Mouse (Mus musculus) neural tube, embryonic 10.5 days (tissue): Measurements from ENCODE around the gene Rpl12.

Experiments used
- DNase-seq: peaks from one replicate; pipeline ENCODE4 v3.0.0-alpha.2; 2017; ENCODE audit warnings: low spot score; ENCODE audit errors: extremely low spot score

The Rpl12 gene

DNA sequence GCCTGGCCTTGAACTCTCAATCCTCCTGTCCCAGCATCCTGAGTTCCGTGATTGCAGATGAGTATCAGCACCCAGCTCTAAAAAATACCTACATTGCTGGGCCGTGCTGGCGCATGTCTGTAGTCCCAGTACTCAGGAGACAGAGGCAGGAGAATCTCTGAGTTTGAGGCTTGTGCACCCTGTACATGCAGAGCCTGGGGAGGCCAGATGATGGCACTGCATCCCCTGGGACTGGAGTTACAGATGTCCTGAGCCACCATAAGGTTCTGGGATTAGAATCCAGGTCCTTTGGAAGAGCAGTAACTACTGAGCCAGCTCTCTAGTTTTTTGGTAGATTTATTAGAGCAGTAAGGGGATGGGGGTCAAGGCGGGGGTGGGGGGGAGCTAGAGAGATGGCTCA lies 20.9 kb upstream of the Rpl12 start:
- no peak for DNase-seq

DNA sequence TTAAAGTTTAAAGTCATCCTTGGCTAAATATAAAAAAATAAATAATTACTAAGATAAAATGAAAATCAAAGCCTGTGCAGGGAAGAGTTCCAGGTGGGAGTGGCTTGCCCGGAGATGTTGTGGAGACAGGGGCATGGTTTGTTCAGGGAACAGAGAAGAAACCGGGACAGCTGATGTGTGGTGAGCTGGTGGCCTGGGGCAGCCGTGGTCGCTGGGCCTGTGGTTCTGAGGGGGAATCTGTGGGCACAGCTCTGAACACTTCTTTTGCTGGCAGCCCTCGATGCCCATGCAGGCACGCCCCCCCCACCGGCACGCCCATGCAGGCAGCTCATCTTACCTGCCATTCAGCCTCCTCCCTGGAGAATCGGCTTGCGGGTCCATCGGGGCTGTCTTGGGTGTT lies 13.9 kb upstream of the Rpl12 start:
- DNase-seq, result no peak

DNA sequence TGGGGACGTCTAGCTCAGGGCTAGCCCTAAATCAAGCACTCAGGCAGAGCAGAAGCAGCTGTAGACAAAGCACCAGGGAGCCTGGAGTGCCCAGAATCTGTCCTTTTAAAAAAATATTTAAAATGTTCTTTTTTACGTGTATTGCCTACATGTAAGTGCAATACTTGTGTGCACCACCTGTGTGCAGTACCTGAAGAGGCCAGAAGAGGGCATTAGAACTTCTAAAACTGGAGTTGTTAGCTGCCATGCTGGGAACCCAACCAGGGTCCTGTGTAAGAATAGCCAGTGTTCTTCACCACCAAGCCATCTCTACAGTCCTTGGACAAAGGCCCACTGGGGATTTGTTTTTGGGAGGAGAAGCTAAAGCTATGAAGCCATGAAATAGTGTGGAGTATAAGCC lies 6.8 kb upstream of the Rpl12 start:
- no peak for DNase-seq

DNA sequence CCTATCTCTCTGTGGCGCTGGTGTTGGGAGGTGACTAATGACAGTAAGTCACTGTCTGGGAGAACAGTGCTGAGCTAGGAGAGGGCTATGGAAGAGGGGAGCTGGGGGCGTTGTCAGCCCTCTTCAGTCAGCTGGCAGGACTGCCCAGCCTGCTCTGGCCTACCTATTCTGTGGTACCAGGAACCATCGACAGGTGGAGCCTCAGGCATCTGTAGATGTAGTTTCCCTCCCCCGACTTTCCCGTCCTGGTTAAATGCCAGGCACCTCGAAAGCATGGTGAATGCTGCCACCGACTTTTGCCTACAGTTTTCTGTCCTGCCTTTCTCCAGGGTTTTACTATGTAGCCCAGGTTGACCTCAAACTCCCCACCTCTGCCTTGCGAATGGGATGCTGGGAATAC lies 4.0 kb upstream of the Rpl12 start:
- no peak for DNase-seq

DNA sequence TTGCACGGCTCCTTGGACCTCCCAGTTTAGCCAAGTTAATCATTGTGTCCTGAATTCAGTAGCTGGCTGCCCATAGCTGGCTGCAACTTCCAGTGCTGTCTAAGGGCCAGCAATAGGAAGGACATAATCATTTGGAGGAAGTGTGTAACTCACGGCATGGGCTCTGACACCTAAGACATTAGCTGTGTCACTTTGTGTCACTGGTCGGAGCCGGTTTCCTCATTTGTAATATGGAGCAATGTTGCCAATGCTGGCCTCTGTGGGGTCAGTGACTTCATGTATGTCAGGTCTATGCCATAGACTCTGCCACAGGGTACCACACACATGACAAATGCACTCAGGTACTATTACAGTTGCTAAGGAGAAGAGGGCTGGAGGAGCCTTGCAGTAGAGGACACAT lies 1.1 kb upstream of the Rpl12 start:
- DNase-seq, result no peak

DNA sequence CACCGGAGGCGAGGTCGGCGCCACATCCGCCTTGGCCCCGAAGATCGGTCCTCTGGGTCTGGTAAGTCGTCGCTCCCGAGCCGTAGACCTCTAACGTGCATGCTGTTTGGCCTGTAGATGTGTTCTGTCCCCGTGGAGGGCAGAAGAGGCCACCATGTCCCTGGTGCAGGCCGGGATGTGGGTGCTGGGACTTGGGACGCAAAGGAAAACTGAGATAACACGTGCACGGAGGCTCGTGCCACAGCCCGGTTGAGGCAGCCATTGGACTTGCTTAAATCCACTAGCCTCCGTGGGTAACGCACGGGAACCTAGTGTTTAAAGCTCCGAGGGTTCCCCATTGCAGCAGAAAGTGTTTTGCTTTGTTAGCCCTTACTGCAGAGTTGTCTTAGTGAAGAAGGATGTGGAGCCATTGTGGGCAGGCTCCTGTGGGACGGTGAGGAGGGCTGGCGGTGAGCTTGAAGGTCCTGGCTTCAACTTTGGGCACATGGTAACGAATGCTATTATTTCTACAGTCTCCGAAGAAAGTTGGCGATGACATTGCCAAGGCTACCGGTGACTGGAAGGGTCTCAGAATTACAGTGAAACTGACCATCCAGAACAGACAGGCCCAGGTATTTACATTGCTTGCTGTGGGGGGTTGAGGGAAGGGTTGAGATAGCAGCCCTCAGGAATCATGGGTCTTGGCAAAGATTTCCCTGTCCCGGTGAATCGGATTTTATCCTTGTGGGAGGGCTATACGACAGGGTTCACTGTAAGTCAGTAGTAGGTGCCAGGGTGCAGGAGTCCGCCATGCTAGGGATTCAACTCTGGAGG lies 909 bp downstream of the Rpl12 start:
- peak; percentile 47 for DNase-seq

DNA sequence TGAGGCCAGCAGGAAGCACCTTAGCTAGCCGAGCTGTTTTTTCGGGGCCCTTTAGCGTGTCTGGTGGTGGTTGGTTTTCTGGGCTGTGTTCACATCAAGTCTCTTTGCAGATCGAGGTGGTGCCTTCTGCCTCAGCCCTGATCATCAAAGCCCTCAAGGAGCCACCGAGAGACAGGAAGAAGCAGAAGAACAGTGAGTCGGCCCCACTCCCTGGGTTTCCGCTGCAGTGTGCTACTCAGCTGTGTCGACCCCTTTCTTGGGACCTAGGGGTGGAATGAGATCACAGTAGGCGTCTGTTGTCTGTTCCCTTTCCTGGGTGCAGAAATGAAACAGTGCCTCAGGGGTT lies 1.5 kb downstream of the Rpl12 start:
- DNase-seq, result no peak

DNA sequence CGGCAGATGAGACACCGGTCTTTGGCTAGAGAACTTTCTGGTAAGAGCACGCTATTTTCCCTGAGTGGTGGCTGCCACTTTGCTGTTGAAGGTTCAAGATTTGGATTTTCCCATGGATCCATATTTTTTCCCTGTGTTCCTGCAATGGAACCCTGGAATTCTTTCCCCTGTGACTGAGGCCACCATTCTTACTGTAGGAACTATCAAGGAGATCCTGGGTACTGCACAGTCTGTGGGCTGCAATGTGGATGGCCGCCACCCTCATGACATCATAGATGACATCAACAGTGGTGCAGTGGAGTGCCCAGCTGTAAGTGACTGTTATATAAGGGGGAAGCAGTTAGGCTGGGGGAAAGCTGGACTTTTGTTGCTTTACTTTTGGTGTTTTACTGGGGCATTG lies 2.2 kb downstream of the Rpl12 start:
- no peak for DNase-seq

DNA sequence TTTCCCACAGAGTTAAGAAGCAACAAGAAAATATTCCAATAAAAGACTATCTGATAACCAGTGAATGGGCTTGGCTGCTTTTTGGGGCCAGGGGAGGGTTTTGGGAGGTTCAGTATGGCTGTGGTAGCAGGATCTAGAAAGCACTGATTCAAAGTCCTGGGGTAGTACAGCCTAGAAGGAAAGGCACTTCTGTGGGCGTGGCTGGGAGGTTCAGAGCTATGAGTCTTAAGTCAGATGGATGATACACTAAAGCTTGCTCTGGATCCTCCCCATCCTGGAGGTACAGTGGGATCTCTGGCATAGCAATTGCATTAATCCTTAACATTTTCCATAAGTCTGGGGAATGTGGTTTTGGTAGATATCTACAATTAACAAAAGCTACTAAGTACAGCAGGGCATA lies 2.6 kb downstream of the Rpl12 start:
- DNase-seq, result no peak

DNA sequence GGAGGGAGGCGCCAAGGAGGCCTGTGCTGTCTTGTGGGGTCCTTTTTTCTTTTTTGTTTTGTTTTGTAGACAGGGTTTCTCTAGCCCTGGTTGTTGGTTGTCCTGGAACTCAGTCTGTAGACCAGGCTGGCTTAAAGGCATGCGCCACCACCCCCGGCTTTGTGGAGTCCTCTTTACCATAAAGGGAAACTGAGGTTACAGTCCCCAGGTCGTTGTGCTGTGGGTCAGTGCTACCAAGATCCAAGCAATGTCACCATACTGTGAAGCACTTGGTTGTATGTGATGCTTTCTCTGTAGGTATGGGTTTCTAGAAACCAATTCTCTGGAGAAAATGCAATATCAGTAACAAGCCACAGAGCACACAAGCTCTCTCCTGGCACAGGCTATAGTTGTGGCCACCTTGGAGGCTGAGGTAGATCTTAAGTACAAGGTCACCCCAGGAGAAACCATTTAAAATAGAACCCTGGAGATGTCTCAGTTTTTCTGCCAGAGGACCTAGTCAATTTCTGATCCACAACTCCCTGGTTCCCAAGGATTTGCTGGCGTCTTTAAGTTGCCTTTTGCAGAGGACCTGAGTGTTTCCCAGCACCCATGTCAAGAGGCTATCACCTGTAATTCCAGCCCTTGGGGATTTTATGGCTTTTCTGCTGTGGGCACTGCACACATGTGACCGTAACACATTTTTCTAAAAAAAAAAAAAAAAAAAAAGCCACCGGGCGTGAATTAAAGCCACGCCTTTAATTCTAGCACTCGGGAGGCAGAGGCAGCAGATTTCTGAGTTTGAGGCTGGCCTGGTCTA lies 3.5 kb downstream of the Rpl12 start:
- DNase-seq, result no peak

DNA sequence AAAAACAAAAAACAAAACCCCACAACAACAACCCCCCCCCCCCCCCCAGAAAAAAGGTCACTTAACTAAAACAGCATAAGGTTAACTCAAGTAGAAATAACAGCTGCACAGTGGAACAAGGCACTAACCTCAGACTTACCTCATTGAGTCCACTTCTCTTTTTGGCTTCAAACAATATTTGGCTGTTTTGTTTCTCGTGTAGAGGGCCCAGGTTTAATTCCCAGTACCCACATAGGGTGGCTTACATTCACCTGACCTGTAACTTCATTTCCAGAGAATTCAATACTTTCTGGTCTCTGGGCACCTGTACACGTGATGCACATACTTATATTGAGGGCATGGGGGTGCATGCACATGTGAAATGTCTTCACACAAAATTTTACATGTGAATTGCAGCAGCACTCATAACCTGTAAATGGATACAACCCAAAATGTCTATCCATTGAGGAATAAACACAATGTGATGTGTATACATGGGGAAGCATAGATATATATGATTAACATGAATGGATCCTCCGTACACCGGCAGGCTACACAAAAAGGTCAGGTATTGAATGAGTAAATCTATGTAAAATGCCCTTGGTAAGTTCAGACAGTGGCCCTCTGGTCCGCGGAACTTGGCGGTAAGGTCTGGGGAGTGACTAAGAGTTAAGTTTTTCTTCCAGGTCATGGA lies 4.3 kb downstream of the Rpl12 start:
- DNase-seq, result no peak

DNA sequence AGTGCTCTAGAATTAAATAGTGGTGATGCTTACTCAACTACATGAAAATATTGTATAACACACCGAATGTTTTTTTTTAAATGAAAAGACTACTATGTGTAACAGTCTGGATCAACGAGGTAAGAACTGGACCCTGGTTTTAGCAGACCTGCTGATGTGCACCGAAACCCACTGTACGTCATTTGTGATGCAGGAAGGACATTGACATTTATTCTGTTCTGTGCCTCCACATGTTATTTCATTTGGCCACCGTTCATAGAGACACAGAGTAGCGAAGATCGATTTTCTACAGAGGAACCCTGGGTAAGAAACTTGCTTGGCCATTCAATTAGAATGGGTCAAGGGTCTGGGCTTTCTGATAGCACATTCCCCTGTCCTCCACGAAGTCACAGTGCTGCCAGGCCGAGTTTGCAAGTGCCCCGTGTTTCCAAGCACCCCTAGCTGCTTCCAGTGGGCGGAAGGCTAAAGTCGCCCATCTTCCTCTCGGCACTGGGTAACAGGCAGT lies 4.9 kb downstream of the Rpl12 start:
- DNase-seq, result no peak

DNA sequence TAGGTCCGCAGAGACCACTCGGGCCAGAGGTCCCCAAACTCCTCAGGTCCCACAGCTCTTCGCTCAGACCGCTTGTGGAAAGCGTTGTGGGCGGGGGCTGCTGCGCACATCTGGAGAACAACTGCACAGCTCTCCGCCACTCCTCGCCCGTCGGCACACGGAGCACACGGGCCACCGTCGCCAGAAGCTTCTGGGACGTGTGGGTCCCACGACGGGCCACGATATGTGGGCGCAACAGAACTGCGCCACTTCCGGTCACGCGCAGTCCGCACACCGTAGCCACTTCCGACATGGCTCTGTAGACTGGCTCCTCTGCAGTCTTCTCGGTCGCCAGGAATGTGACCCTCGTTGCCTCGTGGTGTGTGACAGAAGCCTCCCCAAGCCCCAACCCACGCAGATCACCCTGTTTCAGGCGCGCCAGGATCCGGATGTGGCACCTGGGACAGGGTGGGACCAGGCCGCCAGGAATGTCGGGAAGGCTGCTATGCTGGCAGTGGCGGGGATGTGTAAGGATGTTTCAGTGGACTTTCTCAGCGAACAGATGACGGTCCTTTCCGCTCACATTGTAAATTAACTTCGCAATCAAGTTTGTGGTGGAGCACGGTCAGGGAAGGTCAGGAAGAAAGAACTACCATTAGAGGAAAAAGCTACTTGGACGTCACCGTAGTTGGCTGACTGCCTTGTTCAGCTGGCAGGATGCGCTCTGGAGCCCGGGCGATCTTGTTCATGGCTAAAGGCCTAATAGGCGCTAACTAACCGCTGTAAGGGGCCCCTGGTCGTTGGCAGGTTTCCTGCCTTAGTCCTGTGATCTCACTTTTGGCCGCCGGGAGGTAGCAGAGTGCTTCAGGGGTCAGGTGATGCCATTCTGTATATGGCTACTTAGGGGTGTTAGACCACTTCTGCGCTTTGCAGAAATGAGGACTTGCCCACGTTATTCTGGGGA lies 5.6 kb downstream of the Rpl12 start:
- DNase-seq, result peak; percentile 86

DNA sequence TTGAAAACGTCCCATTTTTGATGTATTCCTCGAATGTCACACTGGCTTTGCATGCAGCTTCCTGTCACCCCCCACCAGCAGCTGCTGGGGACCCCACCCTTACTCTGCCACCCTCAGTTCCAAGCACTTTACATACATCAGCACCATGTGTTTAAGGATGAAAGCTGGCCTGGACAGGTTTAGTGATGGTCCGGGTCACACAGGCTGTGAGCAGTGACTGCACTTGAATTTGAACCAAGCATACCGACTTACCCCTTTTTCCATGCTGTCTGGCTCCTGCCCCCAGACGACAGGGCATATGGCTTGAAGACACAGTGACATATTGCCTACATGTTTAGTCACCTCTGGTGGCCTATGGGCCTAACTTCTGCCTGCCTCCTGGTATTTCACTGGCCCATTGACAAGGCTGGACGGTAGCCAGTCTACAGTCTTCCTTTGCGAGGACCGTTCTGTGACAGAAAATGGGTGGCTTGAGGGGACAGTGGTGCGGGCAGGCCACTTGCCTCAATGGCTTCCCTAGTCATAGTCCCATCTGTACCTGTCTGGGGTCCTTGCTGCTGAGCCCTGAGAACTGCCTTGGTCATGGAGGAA lies 6.8 kb downstream of the Rpl12 start:
- no peak for DNase-seq

DNA sequence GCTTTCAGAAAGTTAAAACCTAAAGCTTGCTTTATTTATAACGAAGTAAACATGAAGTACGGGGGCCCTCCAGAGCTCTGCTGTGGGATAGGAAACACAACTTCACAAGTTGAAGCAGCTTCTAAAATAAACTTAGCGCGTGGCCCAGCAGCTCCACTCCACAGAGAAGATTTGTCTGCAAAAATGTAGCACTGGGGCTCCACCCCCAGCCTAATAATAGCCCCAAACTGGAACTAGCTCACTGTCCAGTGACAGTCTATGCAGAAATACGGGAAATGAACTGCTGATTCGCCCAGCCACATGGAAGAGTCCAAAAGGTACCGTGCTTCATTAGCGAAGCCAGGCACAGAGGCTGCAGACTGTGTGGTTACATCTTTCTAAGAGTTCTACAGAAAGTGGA lies 8.0 kb downstream of the Rpl12 start:
- DNase-seq, result no peak

DNA sequence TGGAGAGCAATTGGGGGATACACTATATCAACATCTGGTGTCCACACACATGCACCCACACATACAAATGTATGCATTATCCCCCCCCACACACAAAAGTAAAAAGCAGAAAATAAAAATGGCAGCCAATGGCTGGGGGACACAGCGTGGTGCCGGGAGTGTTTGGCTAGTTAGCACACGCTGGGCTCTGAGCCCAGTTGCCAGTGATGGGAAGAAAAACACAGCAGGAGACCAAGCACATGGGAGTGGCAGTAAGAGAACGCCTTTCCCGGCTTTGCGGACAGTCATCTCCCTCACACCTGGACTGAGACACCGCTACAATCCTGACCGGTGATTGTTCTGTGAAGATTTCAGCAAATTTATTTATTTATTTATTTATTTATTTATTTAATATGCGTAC lies 9.9 kb downstream of the Rpl12 start:
- DNase-seq, result no peak

DNA sequence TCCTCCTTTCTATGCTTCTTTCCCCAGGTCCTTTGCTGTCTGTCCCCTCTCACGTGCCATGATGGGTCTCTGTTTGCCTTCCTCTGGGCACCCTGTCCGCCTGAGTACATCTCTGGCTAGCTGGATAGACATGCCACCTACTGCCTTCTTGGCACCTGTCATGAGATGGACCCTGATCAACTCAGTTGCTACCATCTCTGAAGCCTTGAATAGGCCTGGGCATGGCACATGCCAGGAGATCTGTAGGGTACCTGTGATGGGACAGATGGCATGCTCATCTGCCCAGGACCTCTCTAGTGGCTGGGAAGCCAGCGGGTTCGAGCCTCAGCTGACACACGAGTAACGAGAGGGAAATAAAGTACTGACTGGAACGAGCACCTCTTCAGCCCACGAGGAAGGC lies 12.9 kb downstream of the Rpl12 start:
- no peak for DNase-seq

DNA sequence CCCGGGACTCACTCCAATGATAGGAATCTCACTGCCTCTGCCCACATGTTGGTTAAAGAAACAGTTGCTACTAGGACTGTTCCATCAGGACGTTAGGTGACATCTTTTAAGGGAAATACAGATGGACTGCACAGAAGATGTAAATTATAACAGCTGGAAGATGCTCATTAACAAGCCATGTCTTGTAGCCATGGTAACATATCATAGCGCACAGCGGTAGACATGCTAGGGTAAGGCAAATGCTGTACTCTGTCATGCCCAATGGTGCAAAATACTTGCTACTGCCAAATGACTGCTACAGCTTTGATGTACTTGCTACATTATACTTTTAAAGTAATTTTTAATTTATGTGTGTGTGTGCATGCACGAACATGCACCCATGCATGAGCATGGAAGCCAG lies 15.8 kb downstream of the Rpl12 start:
- DNase-seq, result no peak

DNA sequence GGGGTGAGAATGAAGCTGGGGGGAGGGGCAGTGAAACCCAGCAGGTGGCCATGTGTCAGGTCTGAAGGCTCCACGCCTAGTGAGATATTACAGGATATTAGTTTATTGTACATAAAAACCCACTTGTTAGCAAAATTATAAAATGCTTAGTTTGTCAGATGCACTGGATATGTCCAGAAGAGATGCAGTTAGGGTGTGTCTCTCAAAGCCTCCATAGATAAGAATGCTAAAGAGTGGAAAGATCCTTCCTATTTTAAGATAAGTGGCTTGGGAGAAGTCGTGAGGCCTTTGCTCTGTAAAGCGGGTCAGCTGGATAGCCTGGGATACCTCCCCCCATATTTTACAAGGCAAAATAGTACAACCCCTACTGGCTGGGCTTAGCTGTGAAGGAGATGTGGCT lies 17.3 kb downstream of the Rpl12 start:
- no peak for DNase-seq

DNA sequence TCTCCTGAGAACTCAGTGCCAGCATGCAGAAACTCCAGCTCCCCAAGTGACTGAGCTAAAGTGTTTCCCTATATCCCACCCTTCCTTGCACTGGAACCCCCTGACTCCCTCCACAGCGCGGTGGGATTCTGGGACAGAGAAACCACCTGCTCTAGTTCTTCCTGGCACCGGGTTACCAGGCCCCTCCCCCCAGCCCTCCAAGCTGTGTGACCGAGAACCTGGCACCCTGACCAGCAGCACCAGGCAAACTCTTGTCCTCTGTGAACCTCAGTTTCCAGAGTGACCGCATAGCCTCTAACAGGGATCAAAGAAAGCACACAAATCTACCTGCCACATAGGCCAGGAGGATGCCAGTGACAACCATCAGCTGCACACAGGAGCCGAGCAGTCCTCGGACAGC lies 18.3 kb downstream of the Rpl12 start:
- no peak for DNase-seq

DNA sequence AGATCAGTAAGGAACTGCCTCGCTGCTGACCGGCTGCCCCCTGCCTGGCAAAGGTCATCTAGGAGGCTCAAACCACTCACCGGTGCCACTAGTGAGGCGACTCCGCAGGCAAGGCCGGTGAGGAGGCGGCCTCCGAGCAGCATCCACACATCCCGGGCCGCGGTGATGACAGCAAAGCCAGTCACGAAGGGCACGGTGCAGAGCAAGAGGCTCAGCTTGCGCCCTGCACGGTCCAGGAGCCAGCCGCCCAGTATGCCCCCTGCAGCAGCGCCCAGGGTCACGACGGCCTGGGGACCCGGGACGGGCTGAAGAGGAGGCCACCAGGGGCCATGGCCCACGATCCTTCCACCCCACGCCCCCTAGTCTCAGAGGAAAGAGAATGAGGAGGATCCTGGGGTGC lies 19.9 kb downstream of the Rpl12 start:
- no peak for DNase-seq
